In genomic region chr4:132475895-132476878, GRCm38 (mm10) we compare ENCODE assay signal across 11 mouse cellular contexts. TPM values are rescaled to one million over a fixed set of nuclear protein-coding genes. Genes with fewer than 3 reads are reported as not detected.
DNase-seq lines count a peak whose midpoint lies in the region; TF ChIP-seq lines count a peak whose summit lies in the region.
"Had no signal": no experiment of that assay in that cellular context is flagged by ENCODE, and none has a peak within 500 bp of the region (broad histone marks: within the 10 kb centered on the region; RNA-seq: fewer than 3 reads in every experiment).

No protein-coding gene starts in this region.

- 83% methylated on average over 13 of the region's 13 CpGs for WGBS in midbrain, embryonic 10.5 days
- WGBS in thymus, adult 2 months, result 89% methylated on average over 13 of the region's 13 CpGs

- H3K27ac ChIP-seq in brown adipose tissue, adult 24 weeks (replicated peaks; ENCODE audit: low read depth, low read length), result peak overlapping the region; percentile 92
- no peak overlapping the region for H3K27ac ChIP-seq in midbrain, embryonic 10.5 days (replicated peaks)
- no peak overlapping the region for H3K27ac ChIP-seq in thymus, adult 2 months (ENCODE audit: control insufficient read depth, insufficient read depth, low read length)
- H3K27ac ChIP-seq: hindbrain, embryonic 12.5 days had no signal

- H3K4me3 ChIP-seq in brown adipose tissue, adult 24 weeks (ENCODE audit: insufficient read depth, low read depth, low read length), result no peak overlapping the region
- no peak overlapping the region for H3K4me3 ChIP-seq in midbrain, embryonic 10.5 days
- no peak overlapping the region for H3K4me3 ChIP-seq in thymus, adult 2 months (ENCODE audit: control insufficient read depth, insufficient read depth, low read length)
- H3K4me3 ChIP-seq: hindbrain, embryonic 12.5 days had no signal

- peak; percentile 51 for DNase-seq in 3134 (ENCODE audit: extremely low read depth, insufficient read length, low spot score)
- DNase-seq in 3T3-L1 (ENCODE audit: low read depth, low spot score), result peak; percentile 71
- peak; percentile 60 to 86 for DNase-seq in kidney, postnatal 36 days
- no peak for DNase-seq in cerebellum, adult 9-11 months
- no peak for DNase-seq in midbrain, embryonic 10.5 days (ENCODE audit: low spot score)
- DNase-seq in thymus, adult 2 months, result no peak
- DNase-seq: cerebellum, postnatal 14 days; lung, embryonic 14.5 days; thymus, postnatal 4 days had no signal

- no peaks in the 10 kb centered on the region for H3K36me3 ChIP-seq in midbrain, embryonic 10.5 days
- no peaks in the 10 kb centered on the region for H3K36me3 ChIP-seq in thymus, adult 2 months (ENCODE audit: control insufficient read depth, insufficient read depth, low read length)
- H3K36me3 ChIP-seq: hindbrain, embryonic 12.5 days had no signal

- no peak for TF ChIP-seq CTCF in thymus, adult 2 months (IDR thresholded peaks at IDR 0.05; ENCODE audit: borderline replicate concordance, control insufficient read depth, extremely low read depth, insufficient read depth, low read length, poor library complexity)

- no peaks in the 10 kb centered on the region for H3K27me3 ChIP-seq in midbrain, embryonic 10.5 days (ENCODE audit: low read depth, poor library complexity, severe bottlenecking)
- no peaks in the 10 kb centered on the region for H3K27me3 ChIP-seq in thymus, adult 2 months (ENCODE audit: control insufficient read depth, insufficient read depth, low read length)
- H3K27me3 ChIP-seq: hindbrain, embryonic 12.5 days had no signal

- TF ChIP-seq POLR2A in thymus, adult 2 months (IDR thresholded peaks at IDR 0.05; ENCODE audit: control insufficient read depth, extremely low read depth, insufficient read depth, low read length, poor library complexity), result no peak

- no peaks in the 10 kb centered on the region for H3K9me3 ChIP-seq in midbrain, embryonic 10.5 days (replicated peaks)
- H3K9me3 ChIP-seq: hindbrain, embryonic 12.5 days had no signal

- H3K4me1 ChIP-seq in brown adipose tissue, adult 24 weeks (ENCODE audit: control insufficient read depth, insufficient read depth, insufficient read length, low read length), result peaks cover 3% of the 10 kb centered on the region; the same call in 1 of the 2 replicates
- no peaks in the 10 kb centered on the region for H3K4me1 ChIP-seq in midbrain, embryonic 10.5 days
- H3K4me1 ChIP-seq in thymus, adult 2 months (replicated peaks; ENCODE audit: control insufficient read depth, insufficient read depth, low read length), result no peaks in the 10 kb centered on the region
- H3K4me1 ChIP-seq: hindbrain, embryonic 12.5 days had no signal

RNA-seq across cellular contexts. Expression of gene Med18, which starts 12.5 kb away (rescaled TPM):
- 2.1 and 3.4 TPM in 2 replicates for polyA plus RNA-seq in brown adipose tissue, adult 24 weeks (2012; ENCODE audit: insufficient read depth, insufficient read length, missing spikeins)
- polyA plus RNA-seq in midbrain, embryonic 10.5 days (2016; fragmentation: Nextera tagmentation; extraction: Ambion mirVana), result 32.6 and 35.3 TPM in 2 replicates
- polyA plus RNA-seq in thymus, adult 2 months (2012; rRNA removed), result 6.7 and 10.4 TPM in 2 replicates

RNA-seq across cellular contexts. Expression of gene Sesn2, which starts 34.1 kb away (rescaled TPM):
- 10.1 and 14.5 TPM in 2 replicates for polyA plus RNA-seq in brown adipose tissue, adult 24 weeks (2012; ENCODE audit: insufficient read depth, insufficient read length, missing spikeins)
- 13.0 and 14.7 TPM in 2 replicates for polyA plus RNA-seq in midbrain, embryonic 10.5 days (2016; fragmentation: Nextera tagmentation; extraction: Ambion mirVana)
- 12.8 and 13.2 TPM in 2 replicates for polyA plus RNA-seq in thymus, adult 2 months (2012; rRNA removed)

RNA-seq across cellular contexts. Expression of gene Phactr4, which starts 53.9 kb away (rescaled TPM):
- 5.9 and 11.6 TPM in 2 replicates for polyA plus RNA-seq in brown adipose tissue, adult 24 weeks (2012; ENCODE audit: insufficient read depth, insufficient read length, missing spikeins)
- polyA plus RNA-seq in midbrain, embryonic 10.5 days (2016; fragmentation: Nextera tagmentation; extraction: Ambion mirVana), result 23.6 and 27.3 TPM in 2 replicates
- polyA plus RNA-seq in thymus, adult 2 months (2012; rRNA removed), result 11.3 and 13.0 TPM in 2 replicates

RNA-seq across cellular contexts. Expression of gene Atpif1, which starts 57.3 kb away (rescaled TPM):
- 42.9 and 57.3 TPM in 2 replicates for polyA plus RNA-seq in brown adipose tissue, adult 24 weeks (2012; ENCODE audit: insufficient read depth, insufficient read length, missing spikeins)
- polyA plus RNA-seq in midbrain, embryonic 10.5 days (2016; fragmentation: Nextera tagmentation; extraction: Ambion mirVana), result 965 and 979 TPM in 2 replicates
- 102 and 109 TPM in 2 replicates for polyA plus RNA-seq in thymus, adult 2 months (2012; rRNA removed)

RNA-seq across cellular contexts. Expression of gene Dnajc8, which starts 59.2 kb away (rescaled TPM):
- 62.3 and 81.0 TPM in 2 replicates for polyA plus RNA-seq in brown adipose tissue, adult 24 weeks (2012; ENCODE audit: insufficient read depth, insufficient read length, missing spikeins)
- 203 and 216 TPM in 2 replicates for polyA plus RNA-seq in midbrain, embryonic 10.5 days (2016; fragmentation: Nextera tagmentation; extraction: Ambion mirVana)
- 45.6 and 46.4 TPM in 2 replicates for polyA plus RNA-seq in thymus, adult 2 months (2012; rRNA removed)

Comparison
In these comparisons a context has a peak if more than half of its experiments do, and no peak if none do; other contexts are left out.
1. DNase-seq: peak in 3134 (single experiment), 3T3-L1 (single experiment) and kidney, postnatal 36 days (2 of 2); none in cerebellum, adult 9-11 months (single experiment), midbrain, embryonic 10.5 days (single experiment) and thymus, adult 2 months (single experiment).